Mouse (Mus musculus): ENCODE data around the gene Cap1.

DNA sequence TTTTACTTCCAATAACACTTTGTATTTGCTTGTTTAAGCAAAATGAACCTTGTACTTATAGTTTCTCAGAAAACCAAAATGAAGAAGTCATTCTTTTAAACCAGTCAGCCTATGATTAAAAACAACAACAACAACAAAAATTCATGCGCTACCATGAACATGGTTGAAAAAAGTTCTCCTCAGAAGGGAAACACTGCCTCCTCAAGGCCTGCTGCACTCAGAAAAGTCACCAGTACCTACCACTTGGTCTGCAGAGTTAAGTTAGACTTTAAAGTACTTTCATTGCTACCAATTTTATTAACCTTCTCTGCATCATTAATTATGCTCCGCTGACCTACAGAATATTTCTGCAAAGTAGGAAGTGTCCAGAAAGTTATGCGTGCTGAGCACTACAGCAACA is 2.6 kb downstream of the Cap1 start:
- TF ChIP-seq CTCF (IDR thresholded peaks at IDR 0.05; ENCODE audit: borderline replicate concordance, insufficient read depth, low read depth, low read length) (no peak), POLR2A (IDR thresholded peaks at IDR 0.05; ENCODE audit: borderline replicate concordance, insufficient read depth, low read length) (no peak)
